Mouse (Mus musculus) kidney, adult 2 months (tissue): ENCODE measurements around the gene Cldn15.
"Not testable (repeated sequence)": the region's sequence is repeated elsewhere in the genome, so short reads cannot be mapped to it uniquely, and the experiment has no call there.

Experiments used
- CTCF ChIP-seq: fragments of 200-500 bp; conservative IDR thresholded peaks from 2 replicates; pipeline ENCODE4 v1.5.1; 2011; ENCODE audit warnings: low read depth, mild to moderate bottlenecking, control low read depth, low read length, moderate library complexity, mixed read lengths; ENCODE audit not compliant: insufficient read depth, insufficient read length
- POLR2A ChIP-seq: fragments of 200-500 bp; IDR thresholded peaks from one replicate; pipeline ENCODE4 v1.6.1; 2011; ENCODE audit warnings: low read depth, low read length, control low read depth

- not testable (repeated sequence) for TF ChIP-seq CTCF, POLR2A
Measured at GRCm38 (mm10) chr5:136949551-136950336, 16.7 kb upstream of the Cldn15 start.
